Mouse (Mus musculus) limb, embryonic 12.5 days (tissue): ENCODE data around the gene Paip2b. TPM values are rescaled to one million over a fixed set of nuclear protein-coding genes. Genes with fewer than 3 reads are reported as not detected.
A peak's percentile ranks its signal among the peaks of the same experiment; 100 is the strongest.
"Not testable (repeated sequence)": the region's sequence is repeated elsewhere in the genome, so short reads cannot be mapped to it uniquely, and the experiment has no call there.

ENCODE experiments used
- ATAC-seq: fragments of 200-750 bp; cut with Nextera tagmentation; 2 replicates; pipeline ENCODE4 v1.8.0; 2017; ENCODE audit warnings: low read depth, moderate TSS enrichment; ENCODE audit not compliant: insufficient number of reproducible peaks, insufficient read depth, low FRiP score, low TSS enrichment
- H3K27ac ChIP-seq: fragments of 300-500 bp; sonication (generic); 2 replicates; pipeline ENCODE4 v1.5.1; 2016; ENCODE audit warnings: mild to moderate bottlenecking, moderate library complexity
- H3K27me3 ChIP-seq: fragments of 300-500 bp; sonication (generic); 2 replicates; pipeline ENCODE4 v1.6.1; 2016; ENCODE audit warnings: mild to moderate bottlenecking, moderate library complexity
- H3K36me3 ChIP-seq: fragments of 300-500 bp; sonication (generic); 2 replicates; pipeline ENCODE4 v1.6.1; 2016; ENCODE audit warnings: mild to moderate bottlenecking, moderate library complexity
- H3K4me1 ChIP-seq: fragments of 300-500 bp; sonication (generic); replicated peaks from 2 replicates; pipeline ENCODE4 v1.6.1; 2016
- H3K4me2 ChIP-seq: fragments of 300-500 bp; sonication (generic); 2 replicates; pipeline ENCODE4 v1.6.1; 2016; ENCODE audit warnings: mild to moderate bottlenecking, moderate library complexity
- H3K4me3 ChIP-seq: fragments of 300-500 bp; sonication (generic); replicated peaks from 2 replicates; pipeline ENCODE4 v1.5.1; 2016; ENCODE audit warnings: mild to moderate bottlenecking
- H3K9ac ChIP-seq: fragments of 300-500 bp; sonication (generic); replicated peaks from 2 replicates; pipeline ENCODE4 v1.6.1; 2016; ENCODE audit warnings: mild to moderate bottlenecking, moderate library complexity
- H3K9me3 ChIP-seq: fragments of 300-500 bp; sonication (generic); 2 replicates; pipeline ENCODE4 v1.6.1; 2016; ENCODE audit warnings: mild to moderate bottlenecking, moderate library complexity
- WGBS: fragments of 180-500 bp; shearing (Covaris S2); methylation state at CpG from one replicate; pipeline ENCODE4 v1.1.7; 2016; 5-methylcytosine and 5-hydroxymethylcytosine counted together
- polyA plus RNA-seq: library from polyadenylated mRNA; unstranded; fragments of >200 nt; fragmentation: Nextera tagmentation; extraction: Ambion mirVana; gene quantifications from 2 replicates; pipeline ENCODE4 v1.2.1, GENCODE M21; 2016

Paip2b gene
- polyA plus RNA-seq, 1 experiment from 2014 or later: 16.6 TPM

- Histone ChIP-seq H3K36me3 (no peaks in the 10 kb centered on the region), H3K9me3 (no peaks in the 10 kb centered on the region), H3K4me2 (no peak overlapping the region), H3K27ac (no peak overlapping the region), H3K4me3 (no peak overlapping the region), H3K9ac (no peak overlapping the region), H3K27me3 (no peaks in the 10 kb centered on the region), H3K4me1 (no peaks in the 10 kb centered on the region)
- ATAC-seq: no peak
- WGBS: 87% methylated on average over 6 of the region's 6 CpGs
These were observed 8.5 kb upstream of the Paip2b start for GRCm38 (mm10) chr6:83840086-83840485.

DNA sequence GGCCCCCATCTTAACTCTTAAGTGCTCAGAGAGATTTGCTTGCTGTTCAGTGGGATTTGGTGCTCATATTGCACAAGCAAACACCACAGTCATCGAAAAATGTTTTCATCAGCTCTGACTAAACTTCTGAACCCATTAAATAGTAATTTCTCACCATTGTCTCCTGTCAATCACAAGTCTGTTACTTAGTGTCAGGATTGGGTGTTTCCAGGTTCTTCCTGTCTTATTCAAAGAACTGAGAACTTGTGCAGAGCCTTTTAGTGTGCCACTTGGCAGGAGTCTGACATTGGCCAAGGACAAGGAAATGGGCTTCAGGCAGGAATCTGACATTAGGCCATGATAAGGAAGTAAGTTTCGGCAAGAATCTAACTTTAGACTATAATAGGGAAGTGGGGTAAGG, 6.5 kb upstream of the Paip2b start:
- ATAC-seq: no peak
- no peaks in the 10 kb centered on the region for H3K4me1 ChIP-seq
- H3K27ac ChIP-seq: no peak overlapping the region
- WGBS: 86% methylated on average over 2 of the region's 2 CpGs
- H3K4me3 ChIP-seq: no peak overlapping the region
- no peak overlapping the region for H3K9ac ChIP-seq
- H3K27me3 ChIP-seq: no peaks in the 10 kb centered on the region
- no peaks in the 10 kb centered on the region for H3K36me3 ChIP-seq
- no peaks in the 10 kb centered on the region for H3K9me3 ChIP-seq
- H3K4me2 ChIP-seq: no peak overlapping the region

DNA sequence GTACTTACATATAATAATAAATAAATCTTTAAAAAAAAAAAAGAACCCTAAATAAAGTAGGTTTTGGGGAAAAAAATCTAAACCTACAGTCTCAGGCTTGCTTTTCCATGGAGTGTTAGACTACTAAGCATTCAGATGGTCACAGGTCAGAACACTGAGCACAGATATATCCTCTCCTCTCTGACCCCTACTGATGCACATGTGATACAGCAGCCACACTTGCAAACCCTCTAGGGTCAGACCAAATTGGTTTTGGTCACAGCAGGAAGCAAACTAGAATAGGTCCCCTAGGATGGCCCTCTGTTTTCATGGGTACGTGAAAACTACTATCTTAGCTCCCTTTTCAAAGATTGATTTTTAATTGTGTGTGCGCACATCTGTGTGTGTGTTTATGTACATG, 5.3 kb upstream of the Paip2b start:
- H3K27me3 ChIP-seq: no peaks in the 10 kb centered on the region
- H3K36me3 ChIP-seq: no peaks in the 10 kb centered on the region
- 0 out of 2 replicates have a peak, but pooled peaks cover 3% of the 10 kb centered on the region for H3K4me1 ChIP-seq
- no peak for ATAC-seq
- 87% methylated on average over 2 of the region's 2 CpGs for WGBS
- H3K9ac ChIP-seq: no peak overlapping the region
- H3K27ac ChIP-seq: no peak overlapping the region
- H3K4me2 ChIP-seq: no peak overlapping the region
- no peak overlapping the region for H3K4me3 ChIP-seq
- no peaks in the 10 kb centered on the region for H3K9me3 ChIP-seq

DNA sequence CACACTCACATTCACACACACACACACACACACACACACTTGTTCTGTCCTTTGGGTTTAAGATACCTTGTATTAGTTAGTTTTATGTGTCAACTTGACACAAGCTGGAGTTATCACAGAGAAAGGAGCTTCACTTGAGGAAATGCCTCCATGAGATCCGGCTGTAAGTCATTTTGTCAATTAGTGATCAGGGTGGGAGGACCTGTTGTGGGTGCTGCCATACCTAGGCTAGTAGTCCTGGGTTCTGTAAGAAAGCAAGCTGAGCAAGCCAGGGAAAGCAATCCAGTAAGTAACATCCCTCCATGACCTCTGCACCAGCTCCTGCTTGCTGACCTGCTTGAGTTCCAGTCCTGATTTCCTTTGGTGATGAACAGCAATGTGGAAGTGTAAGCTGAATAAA, 852 bp upstream of the Paip2b start:
- Histone ChIP-seq H3K4me3 (peak overlapping the region; percentile 68; the same call in 1 of the 2 replicates), H3K9ac (0 out of 2 replicates have a peak overlapping the region, but pooled peaks have one; percentile 18), H3K4me1 (peaks cover 10% of the 10 kb centered on the region; the same call in 1 of the 2 replicates), H3K4me2 (peak overlapping the region; percentile 54)
- H3K36me3 ChIP-seq, ATAC-seq, H3K27me3 ChIP-seq, H3K27ac ChIP-seq, H3K9me3 ChIP-seq: not testable (repeated sequence)
- WGBS: 69% methylated on average over 1 of the region's 1 CpGs

- ATAC-seq: no peak; the same call in 1 of the 2 replicates
- Histone ChIP-seq H3K27me3 (no peaks in the 10 kb centered on the region), H3K27ac (peak overlapping the region; percentile 91), H3K4me3 (peak overlapping the region; percentile 68), H3K4me2 (peak overlapping the region; percentile 71), H3K4me1 (peaks cover 10% of the 10 kb centered on the region; the same call in 1 of the 2 replicates), H3K9ac (peak overlapping the region; percentile 84), H3K9me3 (no peaks in the 10 kb centered on the region), H3K36me3 (peaks cover 14% of the 10 kb centered on the region)
- 1% methylated on average over 35 of the region's 35 CpGs for whole genome bisulfite sequencing
These were observed 468 bp downstream of the Paip2b start for GRCm38 (mm10) chr6:83830941-83831605.

GRCm38 (mm10) chr6:83821856-83822255, 9.7 kb downstream of the Paip2b start:
- H3K36me3 ChIP-seq: peaks cover 18% of the 10 kb centered on the region; the same call in 1 of the 2 replicates
- no peaks in the 10 kb centered on the region for H3K27me3 ChIP-seq
- no peak overlapping the region for H3K4me2 ChIP-seq
- H3K9ac ChIP-seq: no peak overlapping the region
- no peak for ATAC-seq
- peaks cover 7% of the 10 kb centered on the region; the same call in 1 of the 2 replicates for H3K9me3 ChIP-seq
- no peak overlapping the region for H3K4me3 ChIP-seq
- WGBS: 77% methylated on average over 2 of the region's 2 CpGs
- no peak overlapping the region for H3K27ac ChIP-seq
- no peaks in the 10 kb centered on the region for H3K4me1 ChIP-seq

DNA sequence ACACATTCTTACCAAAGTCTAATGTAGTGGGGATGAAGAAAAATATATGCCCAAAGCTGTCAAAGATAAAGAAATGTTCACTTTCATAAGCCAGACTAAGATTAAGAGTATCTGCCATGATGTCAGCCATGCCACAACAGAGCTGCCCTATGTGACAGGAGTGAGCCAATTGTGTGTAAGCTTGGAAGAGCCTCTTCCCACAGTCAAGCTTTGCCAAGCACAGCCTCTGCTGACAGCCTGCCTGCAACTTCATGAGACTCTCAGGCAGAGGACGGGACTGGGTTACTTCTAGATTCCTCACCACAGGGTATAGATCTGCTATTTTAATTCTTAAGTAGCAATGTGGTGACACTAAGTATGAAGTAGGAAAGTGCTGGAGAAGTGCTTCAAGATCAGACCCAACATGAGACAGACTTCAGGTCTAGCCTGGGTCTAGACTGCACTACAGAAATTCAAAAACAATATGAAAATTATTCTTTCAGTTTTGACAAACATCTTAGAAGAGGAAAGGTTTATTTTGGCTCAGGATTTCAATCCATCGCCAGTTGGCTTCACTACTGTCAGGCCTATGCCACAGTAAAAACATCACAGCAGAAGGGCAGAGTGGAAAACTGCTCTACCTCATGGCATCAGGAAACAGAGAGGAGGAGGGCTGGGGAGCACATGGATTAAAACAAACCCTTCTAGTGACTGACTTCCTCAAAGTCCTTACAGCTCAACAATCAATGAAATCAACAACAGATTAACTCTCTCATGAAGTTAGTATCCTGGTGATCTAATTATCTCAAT, 10.6 kb downstream of the Paip2b start:
- no peak overlapping the region for H3K4me2 ChIP-seq
- WGBS: 89% methylated on average over 2 of the region's 2 CpGs
- no peaks in the 10 kb centered on the region for H3K27me3 ChIP-seq
- H3K36me3 ChIP-seq: peaks cover 20% of the 10 kb centered on the region; the same call in 1 of the 2 replicates
- no peak overlapping the region for H3K9ac ChIP-seq
- no peak for ATAC-seq
- no peak overlapping the region for H3K27ac ChIP-seq
- peaks cover 7% of the 10 kb centered on the region; the same call in 1 of the 2 replicates for H3K9me3 ChIP-seq
- no peaks in the 10 kb centered on the region for H3K4me1 ChIP-seq
- no peak overlapping the region for H3K4me3 ChIP-seq

- 84% methylated on average over 1 of the region's 1 CpGs for WGBS
- no peaks in the 10 kb centered on the region for H3K27me3 ChIP-seq
- ATAC-seq: no peak
- H3K9me3 ChIP-seq: peaks cover 7% of the 10 kb centered on the region; the same call in 1 of the 2 replicates
- no peaks in the 10 kb centered on the region for H3K4me1 ChIP-seq
- H3K27ac ChIP-seq: no peak overlapping the region
- no peak overlapping the region for H3K4me3 ChIP-seq
- peaks cover 35% of the 10 kb centered on the region for H3K36me3 ChIP-seq
- H3K4me2 ChIP-seq: no peak overlapping the region
- no peak overlapping the region for H3K9ac ChIP-seq
These were observed 12.5 kb downstream of the Paip2b start for GRCm38 (mm10) chr6:83818996-83819395.

DNA sequence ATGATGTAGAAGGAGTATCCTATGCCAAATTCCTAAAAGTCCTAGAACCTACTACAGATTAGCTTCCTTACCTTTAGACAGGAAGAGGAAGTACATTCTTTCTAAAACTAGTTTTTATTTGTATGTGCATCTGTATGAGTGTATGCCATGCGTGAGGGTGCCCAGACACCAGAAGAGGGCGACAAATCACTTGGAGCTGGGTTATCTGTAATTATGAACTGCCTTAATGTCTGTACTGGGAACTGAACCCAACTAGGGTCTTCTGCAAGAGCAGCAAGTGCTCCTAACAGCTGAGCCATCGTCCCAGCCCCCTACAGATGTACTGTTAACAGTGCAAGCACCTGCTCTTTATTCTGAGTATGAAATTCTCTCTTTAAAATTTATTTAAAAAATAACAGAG, 15.7 kb downstream of the Paip2b start:
- peaks cover 62% of the 10 kb centered on the region for H3K36me3 ChIP-seq
- H3K9me3 ChIP-seq: peaks cover 7% of the 10 kb centered on the region; the same call in 1 of the 2 replicates
- H3K4me2 ChIP-seq: no peak overlapping the region
- no peak overlapping the region for H3K4me3 ChIP-seq
- H3K9ac ChIP-seq: no peak overlapping the region
- no peak for ATAC-seq
- no peak overlapping the region for H3K27ac ChIP-seq
- no peaks in the 10 kb centered on the region for H3K4me1 ChIP-seq
- no peaks in the 10 kb centered on the region for H3K27me3 ChIP-seq
- WGBS: 92% methylated on average over 3 of the region's 3 CpGs

GRCm38 (mm10) chr6:83802846-83803245, 28.7 kb downstream of the Paip2b start:
- WGBS: 91% methylated on average over 3 of the region's 3 CpGs
- peaks cover 69% of the 10 kb centered on the region for H3K36me3 ChIP-seq
- ATAC-seq: no peak

DNA sequence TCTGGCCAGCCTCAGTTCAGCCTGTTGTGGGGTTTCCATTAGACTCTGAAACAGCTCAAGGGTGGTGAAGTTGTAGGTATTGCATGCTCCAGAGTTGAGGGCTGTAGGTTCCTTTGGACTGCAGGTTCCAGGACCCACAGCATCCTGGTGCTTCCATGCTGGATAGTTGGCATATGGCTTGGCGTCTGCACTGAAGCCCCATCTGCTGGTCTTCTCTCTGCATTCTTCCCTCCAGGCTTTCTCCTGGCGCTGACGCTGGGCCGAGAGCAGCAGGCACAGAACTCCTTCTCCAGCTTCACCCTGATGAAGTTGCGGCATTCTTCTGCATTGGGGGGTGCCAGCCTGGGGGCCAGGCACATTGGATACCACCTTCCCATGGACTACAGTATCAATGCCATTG, 29.5 kb downstream of the Paip2b start:
- Histone ChIP-seq H3K4me2 (no peak overlapping the region), H3K27me3 (no peaks in the 10 kb centered on the region)
- 90% methylated on average over 5 of the region's 5 CpGs for WGBS

More at GRCm38 (mm10) chr6:83802846-83803245, 28.7 kb downstream of the Paip2b start:
- no peak overlapping the region for H3K4me2 ChIP-seq
- H3K27me3 ChIP-seq: no peaks in the 10 kb centered on the region
- no peaks in the 10 kb centered on the region for H3K4me1 ChIP-seq
- H3K27ac ChIP-seq: no peak overlapping the region
- no peak overlapping the region for H3K9ac ChIP-seq
- H3K4me3 ChIP-seq: no peak overlapping the region
- H3K9me3 ChIP-seq: no peaks in the 10 kb centered on the region

More for the DNA sequence above, 29.5 kb downstream of the Paip2b start:
- Histone ChIP-seq H3K27ac (no peak overlapping the region), H3K9ac (no peak overlapping the region), H3K36me3 (peaks cover 61% of the 10 kb centered on the region), H3K9me3 (no peaks in the 10 kb centered on the region), H3K4me3 (no peak overlapping the region), H3K4me1 (no peaks in the 10 kb centered on the region)
- ATAC-seq: no peak
